ENCODE assay signal across 17 mouse cellular contexts in the genomic region with DNA sequence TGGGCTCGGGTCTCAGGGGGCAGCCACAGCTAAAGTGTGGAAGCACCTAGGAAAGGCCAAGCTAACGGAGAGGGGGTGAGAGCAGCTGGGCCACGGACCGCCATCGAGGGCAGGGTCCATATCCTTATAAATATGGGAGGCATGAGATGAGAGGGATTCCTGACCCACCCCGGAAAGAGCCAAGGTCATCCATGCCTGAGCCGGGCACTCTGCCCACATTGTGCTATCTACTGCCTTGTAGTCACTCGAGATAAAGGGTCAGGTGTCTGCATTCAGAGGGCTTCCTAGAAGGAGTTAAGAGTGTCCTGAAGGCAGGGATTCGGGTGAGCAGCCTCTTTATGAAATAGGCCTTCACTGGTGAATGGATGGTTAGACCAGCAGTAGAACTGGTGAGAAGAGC.
DNase-seq lines count a peak whose midpoint lies in the region; ATAC-seq and TF ChIP-seq lines count a peak whose summit lies in the region.
"Had no signal": no experiment of that assay in that cellular context is flagged by ENCODE, and none has a peak within 500 bp of the region (broad histone marks: within the 10 kb centered on the region; RNA-seq: fewer than 3 reads in every experiment).

No protein-coding gene starts in this region.

- no peak for ATAC-seq in hindbrain, embryonic 12.5 days (ENCODE audit: low FRiP score)
- no peak for ATAC-seq in hindbrain, embryonic 16.5 days
- ATAC-seq: forebrain, embryonic 14.5 days; intestine, postnatal 0 days had no signal

- H3K27ac ChIP-seq in hindbrain, embryonic 10.5 days, result peak overlapping the region; percentile 60; the same call in 1 of the 2 replicates
- no peak overlapping the region; the same call in 1 of the 2 replicates for H3K27ac ChIP-seq in hindbrain, embryonic 12.5 days
- no peak overlapping the region; the same call in 1 of the 2 replicates for H3K27ac ChIP-seq in hindbrain, embryonic 16.5 days (ENCODE audit: low read depth, low read length)
- H3K27ac ChIP-seq: layer of hippocampus, adult 2 months had no signal

- 85% methylated on average over 9 of the region's 9 CpGs for WGBS in hindbrain, embryonic 10.5 days
- WGBS in hindbrain, embryonic 12.5 days, result 84% methylated on average over 9 of the region's 9 CpGs
- WGBS in hindbrain, embryonic 16.5 days, result 81% methylated on average over 9 of the region's 9 CpGs

- H3K4me2 ChIP-seq in hindbrain, embryonic 12.5 days (replicated peaks), result no peak overlapping the region
- no peak overlapping the region for H3K4me2 ChIP-seq in hindbrain, embryonic 16.5 days (ENCODE audit: low read length)

- no peak overlapping the region for H3K4me3 ChIP-seq in hindbrain, embryonic 10.5 days
- no peak overlapping the region for H3K4me3 ChIP-seq in hindbrain, embryonic 12.5 days
- H3K4me3 ChIP-seq in E14TG2a.4 (replicated peaks; ENCODE audit: low read length), result peak overlapping the region; percentile 23; the same call in 1 of the 2 replicates
- no peak overlapping the region for H3K4me3 ChIP-seq in hindbrain, embryonic 16.5 days (ENCODE audit: low read length)
- H3K4me3 ChIP-seq: layer of hippocampus, adult 2 months had no signal

- TF ChIP-seq CTCF in E14TG2a.4 (conservative IDR thresholded peaks at IDR 0.05; ENCODE audit: low read length), result no peak

- H3K9ac ChIP-seq in hindbrain, embryonic 12.5 days, result no peak overlapping the region
- H3K9ac ChIP-seq in hindbrain, embryonic 16.5 days (ENCODE audit: low read depth, low read length), result peak overlapping the region; percentile 20; the same call in 1 of the 2 replicates

- peak; percentile 56 for DNase-seq in adrenal gland, adult 2 months
- no peak for DNase-seq in adrenal gland, adult 8-10 months
- DNase-seq in hindbrain, embryonic 10.5 days (ENCODE audit: low spot score), result no peak
- DNase-seq in embryo, embryonic 10 days (ENCODE audit: low spot score), result no peak
- DNase-seq in kidney, postnatal 14 days, result no peak
- DNase-seq: cerebellum, postnatal 10 days; heart, postnatal 14 days; lung, adult 18-20 months; lung, postnatal 36 days; right cerebral cortex, adult 18-20 months; thymus, adult 18-20 months had no signal

- H3K9me3 ChIP-seq in hindbrain, embryonic 10.5 days, result no peaks in the 10 kb centered on the region
- no peaks in the 10 kb centered on the region for H3K9me3 ChIP-seq in hindbrain, embryonic 12.5 days (replicated peaks)
- H3K9me3 ChIP-seq in E14TG2a.4 (ENCODE audit: low read length), result no peaks in the 10 kb centered on the region
- H3K9me3 ChIP-seq in hindbrain, embryonic 16.5 days (ENCODE audit: control insufficient read depth, low read length), result no peaks in the 10 kb centered on the region

- 0 out of 2 replicates have a peak, but pooled peaks cover 3% of the 10 kb centered on the region for H3K27me3 ChIP-seq in hindbrain, embryonic 10.5 days (ENCODE audit: insufficient read depth, poor library complexity, severe bottlenecking)
- no peaks in the 10 kb centered on the region for H3K27me3 ChIP-seq in hindbrain, embryonic 12.5 days
- H3K27me3 ChIP-seq in E14TG2a.4 (ENCODE audit: insufficient read depth, low read length), result no peaks in the 10 kb centered on the region
- no peaks in the 10 kb centered on the region for H3K27me3 ChIP-seq in hindbrain, embryonic 16.5 days (replicated peaks; ENCODE audit: control insufficient read depth, insufficient read depth, low read length)

- peaks cover 37% of the 10 kb centered on the region for H3K36me3 ChIP-seq in hindbrain, embryonic 10.5 days
- H3K36me3 ChIP-seq in hindbrain, embryonic 12.5 days, result peaks cover 19% of the 10 kb centered on the region; the same call in 1 of the 2 replicates
- H3K36me3 ChIP-seq in E14TG2a.4 (ENCODE audit: insufficient read depth, low read length), result peaks cover 72% of the 10 kb centered on the region
- H3K36me3 ChIP-seq in hindbrain, embryonic 16.5 days (ENCODE audit: control insufficient read depth, insufficient read depth, low read length), result no peaks in the 10 kb centered on the region

- peaks cover 38% of the 10 kb centered on the region for H3K4me1 ChIP-seq in hindbrain, embryonic 10.5 days (replicated peaks)
- H3K4me1 ChIP-seq in hindbrain, embryonic 12.5 days, result peaks cover 48% of the 10 kb centered on the region
- peaks cover 58% of the 10 kb centered on the region for H3K4me1 ChIP-seq in E14TG2a.4 (replicated peaks; ENCODE audit: low read depth, low read length)
- peaks cover 45% of the 10 kb centered on the region for H3K4me1 ChIP-seq in hindbrain, embryonic 16.5 days (ENCODE audit: control insufficient read depth, insufficient read depth, low read depth, low read length)
